Mouse (Mus musculus) liver, postnatal 0 days (tissue): ENCODE data around the gene Ptpa. TPM values are rescaled to one million over a fixed set of nuclear protein-coding genes. Genes with fewer than 3 reads are reported as not detected.
"Not testable (repeated sequence)": the region's sequence is repeated elsewhere in the genome, so short reads cannot be mapped to it uniquely, and the experiment has no call there.

ENCODE experiments used
- ATAC-seq: fragments of 200-750 bp; cut with Nextera tagmentation; 2 replicates; pipeline ENCODE4 v1.8.0; 2017; ENCODE audit warnings: mild to moderate bottlenecking, moderate library complexity
- DNase-seq: peaks from one replicate; pipeline ENCODE4 v3.0.0-alpha.2; 2016
- H3K27ac ChIP-seq: fragments of 300-500 bp; sonication (generic); 2 replicates; pipeline ENCODE4 v1.5.1; 2014; ENCODE audit warnings: antibody characterized with exemption, moderate library complexity, mild to moderate bottlenecking, low read depth
- H3K27me3 ChIP-seq: fragments of 300-500 bp; sonication (generic); 2 replicates; pipeline ENCODE4 v1.6.1; 2014; ENCODE audit warnings: low read length, control low read depth, mixed read lengths; ENCODE audit not compliant: insufficient read depth
- H3K36me3 ChIP-seq: fragments of 300-500 bp; sonication (generic); replicated peaks from 2 replicates; pipeline ENCODE4 v1.6.1; 2014; ENCODE audit warnings: mild to moderate bottlenecking, control low read depth, low read length, moderate library complexity, mixed read lengths; ENCODE audit not compliant: insufficient read depth
- H3K4me1 ChIP-seq: fragments of 300-500 bp; sonication (generic); 2 replicates; pipeline ENCODE4 v1.6.1; 2014; ENCODE audit warnings: antibody characterized with exemption, mild to moderate bottlenecking, control low read depth; ENCODE audit not compliant: insufficient read depth
- H3K4me2 ChIP-seq: fragments of 300-500 bp; sonication (generic); 2 replicates; pipeline ENCODE4 v1.6.1; 2014; ENCODE audit warnings: low read depth, mild to moderate bottlenecking, low read length, moderate library complexity, mixed read lengths
- H3K4me3 ChIP-seq: fragments of 300-500 bp; sonication (generic); 2 replicates; pipeline ENCODE4 v1.5.1; 2014; ENCODE audit warnings: low read depth, low read length
- H3K9ac ChIP-seq: fragments of 300-500 bp; sonication (generic); replicated peaks from 2 replicates; pipeline ENCODE4 v1.6.1; 2014; ENCODE audit warnings: mild to moderate bottlenecking, moderate library complexity
- H3K9me3 ChIP-seq: fragments of 300-500 bp; sonication (generic); 2 replicates; pipeline ENCODE4 v1.6.1; 2016; ENCODE audit warnings: mild to moderate bottlenecking, control low read depth, low read length, mixed read lengths
- CTCF ChIP-seq: sonication (generic); IDR thresholded peaks from 2 replicates; pipeline ENCODE4 v1.5.1; 2016; ENCODE audit warnings: antibody characterized with exemption, low read depth
- EP300 ChIP-seq: IDR thresholded peaks from 2 replicates; pipeline ENCODE4 v1.6.1; 2016; ENCODE audit warnings: antibody characterized with exemption, low read depth, mild to moderate bottlenecking
- WGBS: fragments of 180-500 bp; shearing (Covaris S2); extraction: QIAGEN DNeasy Blood & Tissue Kit; methylation state at CpG from one replicate; pipeline ENCODE4 v1.1.7; 2014; ENCODE audit not compliant: insufficient replicate concordance; 5-methylcytosine and 5-hydroxymethylcytosine counted together
- polyA plus RNA-seq: library from polyadenylated mRNA; unstranded; fragments of >200 nt; fragmentation: Nextera tagmentation; extraction: Ambion mirVana; gene quantifications from 2 replicates; pipeline ENCODE4 v1.2.1, GENCODE M21; 2015

The Ptpa gene
- polyA plus RNA-seq, 1 experiment from 2014 or later, result 76.8 TPM

DNA sequence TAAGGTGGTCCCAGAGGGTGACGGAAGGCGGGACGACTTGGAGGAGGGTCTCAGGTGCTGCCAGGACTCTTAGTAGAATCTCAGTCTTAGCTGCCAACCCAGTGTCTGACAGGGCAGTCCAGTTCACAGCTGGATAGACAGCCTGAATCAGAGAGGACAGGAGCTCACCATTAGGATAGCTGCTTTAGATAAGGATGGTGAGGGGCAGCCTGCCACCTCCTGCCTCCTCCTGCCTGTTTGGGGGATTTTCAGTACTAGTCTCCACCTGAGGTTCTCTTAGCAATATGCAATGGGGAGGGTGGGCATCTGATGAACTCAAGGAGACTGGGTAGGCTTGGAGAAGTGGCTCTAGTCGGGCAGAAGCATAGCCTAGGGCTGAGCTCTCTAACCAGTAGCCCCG is 1.2 kb upstream of the Ptpa start:
- no peak for DNase-seq
- no peak for ATAC-seq
- WGBS, result 52% methylated on average over 5 of the region's 5 CpGs

DNA sequence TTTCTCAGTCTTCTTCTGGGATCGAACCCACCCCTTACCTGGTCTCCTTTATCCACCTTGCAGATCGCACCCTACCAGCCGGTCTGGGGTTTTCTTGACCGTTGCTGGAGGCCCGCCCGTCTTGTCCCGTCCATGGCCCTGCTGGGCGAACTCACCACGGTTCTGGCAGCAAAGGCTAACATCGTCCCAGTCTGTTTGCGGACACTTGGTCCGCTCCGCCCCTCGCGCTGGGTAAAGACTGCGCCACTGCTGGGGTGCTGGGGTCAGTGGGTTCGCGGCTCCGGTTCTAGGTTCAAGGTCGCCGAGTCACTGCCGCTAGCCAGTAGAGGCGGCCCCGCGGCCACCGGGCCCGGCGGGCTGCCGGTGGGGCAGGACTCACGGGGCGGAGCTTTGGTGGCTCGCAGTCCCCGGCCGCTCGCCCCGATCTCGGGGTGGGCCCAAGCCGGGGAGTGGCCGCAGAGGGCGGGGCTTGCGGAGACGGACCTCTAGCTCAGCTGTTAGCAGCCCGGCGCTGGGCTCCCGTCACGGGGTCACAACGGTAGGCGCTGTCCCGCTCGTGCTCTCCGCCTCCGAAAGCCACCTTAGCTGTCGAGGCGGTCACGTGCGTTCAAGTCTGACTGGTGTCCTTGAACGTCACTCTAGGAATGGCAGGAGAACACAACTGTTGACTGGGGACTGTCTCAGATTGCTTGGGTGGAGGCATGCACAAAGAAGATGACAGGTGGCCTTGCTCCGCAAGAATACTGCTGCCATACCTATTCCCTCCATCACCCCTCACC is 493 bp upstream of the Ptpa start, which contains the start of gene Crat:
Gene Crat (minus strand): TSS at position 657 of the 779 bp plus-strand sequence.
- peak within 1 kb of the TSS; percentile 98 for H3K9ac ChIP-seq
- no peaks in the 10 kb centered on the region for H3K27me3 ChIP-seq
- H3K36me3 ChIP-seq, result peaks cover 22% of the 10 kb centered on the region; the same call in 1 of the 2 replicates
- ATAC-seq, result peak; percentile 85
- H3K4me3 ChIP-seq, result peak within 1 kb of the TSS; percentile 98
- peaks cover 45% of the 10 kb centered on the region for H3K4me1 ChIP-seq
- H3K27ac ChIP-seq, result peak within 1 kb of the TSS; percentile 98
- H3K4me2 ChIP-seq, result peak within 1 kb of the TSS; percentile 88
- no peaks in the 10 kb centered on the region for H3K9me3 ChIP-seq
- peak; percentile 94 for DNase-seq
- WGBS, result 2% methylated on average over 56 of the region's 58 CpGs
- TF ChIP-seq EP300, result peak; percentile 21; the same call in 1 of the 2 replicates
- TF ChIP-seq CTCF, result no peak

More for the DNA sequence above, 1.2 kb upstream of the Ptpa start:
- Histone ChIP-seq H3K4me3 (peak overlapping the region; percentile 98), H3K4me2 (peak overlapping the region; percentile 88), H3K27me3 (no peaks in the 10 kb centered on the region), H3K27ac (peak overlapping the region; percentile 98), H3K9me3 (no peaks in the 10 kb centered on the region), H3K36me3 (peaks cover 27% of the 10 kb centered on the region), H3K9ac (peak overlapping the region; percentile 98), H3K4me1 (peaks cover 47% of the 10 kb centered on the region)
- TF ChIP-seq CTCF (no peak), EP300 (no peak)

DNA sequence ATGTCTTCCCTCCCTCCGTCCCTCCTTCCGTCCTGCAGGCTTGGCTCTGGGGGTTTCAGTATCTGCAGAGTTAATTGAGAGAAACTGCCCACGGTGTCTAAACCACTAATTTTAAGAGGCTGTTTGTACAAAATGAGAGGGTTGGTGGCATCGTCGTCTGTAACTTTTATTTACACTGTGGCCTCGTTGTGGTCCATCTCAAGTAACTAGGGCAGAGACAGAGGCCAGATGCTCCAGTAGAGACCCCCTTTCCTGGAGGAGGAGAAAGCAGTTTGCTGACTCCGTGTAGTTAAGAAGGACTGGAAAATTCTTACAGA is 768 bp downstream of the Ptpa start:
- DNase-seq (no peak), ATAC-seq (no peak)
- Histone ChIP-seq H3K36me3 (peaks cover 15% of the 10 kb centered on the region; the same call in 1 of the 2 replicates), H3K9me3 (no peaks in the 10 kb centered on the region), H3K4me3 (peak overlapping the region; percentile 98), H3K27me3 (no peaks in the 10 kb centered on the region), H3K27ac (peak overlapping the region; percentile 98), H3K4me1 (peaks cover 53% of the 10 kb centered on the region), H3K4me2 (peak overlapping the region; percentile 88), H3K9ac (peak overlapping the region; percentile 98)
- no peak for TF ChIP-seq CTCF
- no peak for TF ChIP-seq EP300
- 0% methylated on average over 7 of the region's 7 CpGs for WGBS

DNA sequence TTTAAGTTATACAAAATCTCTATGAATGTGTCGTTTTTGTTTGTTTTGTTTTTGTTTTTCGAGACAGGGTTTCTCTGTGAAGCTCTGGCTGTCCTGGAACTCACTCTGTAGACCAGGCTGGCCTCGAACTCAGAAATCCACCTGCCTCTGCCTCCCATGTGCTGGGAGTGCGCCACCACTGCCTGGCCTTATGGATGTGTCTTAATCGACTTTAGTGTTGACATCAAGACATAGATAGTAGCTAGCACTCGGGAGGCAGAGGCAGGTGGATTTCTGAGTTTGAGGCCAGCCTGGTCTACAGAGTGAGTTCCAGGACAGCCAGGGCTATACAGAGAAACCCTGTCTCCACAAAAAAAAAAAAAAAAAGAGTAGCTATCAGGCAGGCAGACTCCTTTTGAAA is 1.3 kb downstream of the Ptpa start:
- ATAC-seq, DNase-seq, H3K9me3 ChIP-seq, H3K27me3 ChIP-seq: not testable (repeated sequence)
- Histone ChIP-seq H3K27ac (peak overlapping the region; percentile 98), H3K4me2 (peak overlapping the region; percentile 88), H3K4me1 (peaks cover 53% of the 10 kb centered on the region), H3K4me3 (peak overlapping the region; percentile 98), H3K9ac (peak overlapping the region; percentile 62), H3K36me3 (peaks cover 11% of the 10 kb centered on the region; the same call in 1 of the 2 replicates)
- WGBS, result 43% methylated on average over 6 of the region's 6 CpGs

DNA sequence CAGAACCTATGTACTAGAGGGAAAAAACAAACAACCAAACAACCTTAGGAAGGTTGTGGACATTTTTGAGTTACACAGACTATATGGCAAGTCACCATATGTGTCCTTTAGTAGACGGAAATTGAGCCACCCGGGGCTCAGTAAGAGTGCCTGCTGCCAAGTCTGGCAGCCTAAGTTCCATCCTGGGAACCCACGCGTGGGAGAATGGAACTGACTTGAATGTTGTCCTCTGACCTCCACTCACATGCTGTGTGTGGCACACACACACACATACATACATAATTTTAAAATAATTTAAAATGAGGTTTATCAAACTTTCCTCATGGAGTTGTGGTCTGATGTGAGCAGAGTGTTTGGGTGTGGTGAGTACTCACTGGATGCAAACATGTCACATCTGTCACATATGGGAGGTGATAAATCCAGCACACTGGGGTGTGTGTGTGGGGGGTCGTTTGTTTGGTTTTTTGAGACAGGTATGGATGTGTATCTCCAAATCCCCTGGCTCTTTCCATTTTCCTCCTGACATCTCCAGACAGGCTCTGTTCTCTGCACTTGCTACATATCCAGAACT is 1.8 kb downstream of the Ptpa start:
- Histone ChIP-seq H3K9me3 (no peaks in the 10 kb centered on the region), H3K36me3 (peaks cover 5% of the 10 kb centered on the region; the same call in 1 of the 2 replicates), H3K4me3 (peak overlapping the region; percentile 98), H3K27me3 (no peaks in the 10 kb centered on the region), H3K9ac (peak overlapping the region; percentile 62), H3K4me1 (peaks cover 51% of the 10 kb centered on the region), H3K27ac (peak overlapping the region; percentile 98), H3K4me2 (peak overlapping the region; percentile 88)
- peak; percentile 41 for DNase-seq
- ATAC-seq, result peak; percentile 29
- TF ChIP-seq CTCF (no peak), EP300 (peak; percentile 89)
- WGBS, result 58% methylated on average over 5 of the region's 5 CpGs

DNA sequence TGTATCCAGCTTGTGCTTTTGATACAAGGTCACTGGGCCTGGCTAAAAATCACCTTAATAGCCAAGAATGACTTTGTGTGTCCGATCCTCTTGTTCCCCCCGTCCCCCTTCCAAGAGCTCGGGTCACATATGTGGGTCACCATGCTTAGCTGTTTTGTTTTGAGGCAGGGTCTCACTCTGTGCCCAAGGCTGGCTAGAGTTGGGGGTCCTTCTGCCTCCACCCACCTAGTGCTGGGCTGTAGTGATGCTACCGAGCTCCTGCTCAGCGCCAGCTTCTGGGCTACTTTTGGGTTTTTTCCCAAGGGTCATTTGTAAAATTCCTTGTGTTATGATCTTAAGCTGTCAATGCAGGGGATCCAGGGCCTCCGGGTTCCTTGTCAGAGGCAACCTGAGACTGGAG is 2.4 kb downstream of the Ptpa start:
- Histone ChIP-seq H3K36me3 (peaks cover 3% of the 10 kb centered on the region; the same call in 1 of the 2 replicates), H3K27ac (peak overlapping the region; percentile 98), H3K27me3 (no peaks in the 10 kb centered on the region), H3K9me3 (no peaks in the 10 kb centered on the region), H3K4me2 (peak overlapping the region; percentile 88), H3K4me3 (peak overlapping the region; percentile 98), H3K9ac (peak overlapping the region; percentile 62), H3K4me1 (peaks cover 45% of the 10 kb centered on the region)
- no peak for TF ChIP-seq EP300
- TF ChIP-seq CTCF, result no peak
- no peak for ATAC-seq
- WGBS, result 69% methylated on average over 6 of the region's 6 CpGs
- DNase-seq, result no peak
